Mouse (Mus musculus): ENCODE results near the gene Msrb2.

Msrb2 gene

DNA sequence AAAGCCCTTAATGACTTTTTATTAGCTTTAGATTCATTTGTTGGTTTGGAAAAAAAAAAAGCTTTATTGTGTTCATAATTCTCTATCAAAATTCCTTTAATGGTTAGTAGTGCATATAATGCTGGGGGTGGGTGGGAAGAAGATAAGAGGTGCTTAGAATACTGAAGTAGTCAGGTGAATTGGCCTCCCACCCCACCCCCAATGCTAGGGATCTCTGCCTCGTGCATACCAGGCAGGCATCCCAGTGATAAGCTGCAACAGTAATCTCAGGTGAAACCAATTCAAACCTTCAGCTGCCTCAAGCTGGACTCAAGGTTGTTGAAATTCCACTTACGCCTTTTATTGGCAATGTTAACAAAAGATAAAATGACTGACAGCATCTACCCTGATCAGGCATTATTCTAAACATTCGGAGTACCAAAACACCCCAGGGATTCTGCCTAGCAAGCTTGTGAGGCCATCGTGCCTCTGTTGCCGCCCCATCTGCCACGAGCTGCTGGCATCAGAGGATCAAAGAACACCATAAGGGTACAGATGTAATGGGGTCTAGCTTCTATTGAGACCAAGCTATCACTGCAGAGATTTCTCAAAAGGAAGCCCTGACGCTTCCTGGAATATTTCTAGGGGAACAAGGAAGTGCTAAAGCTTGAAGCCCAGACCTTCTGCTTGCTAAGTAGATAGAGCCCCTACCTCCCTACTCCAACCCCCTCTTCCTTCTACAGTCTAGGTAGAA lies 19.3 kb downstream of the Msrb2 start:
- DNase-seq (ENCODE audit: low spot score in 2 of 2), result no peak

DNA sequence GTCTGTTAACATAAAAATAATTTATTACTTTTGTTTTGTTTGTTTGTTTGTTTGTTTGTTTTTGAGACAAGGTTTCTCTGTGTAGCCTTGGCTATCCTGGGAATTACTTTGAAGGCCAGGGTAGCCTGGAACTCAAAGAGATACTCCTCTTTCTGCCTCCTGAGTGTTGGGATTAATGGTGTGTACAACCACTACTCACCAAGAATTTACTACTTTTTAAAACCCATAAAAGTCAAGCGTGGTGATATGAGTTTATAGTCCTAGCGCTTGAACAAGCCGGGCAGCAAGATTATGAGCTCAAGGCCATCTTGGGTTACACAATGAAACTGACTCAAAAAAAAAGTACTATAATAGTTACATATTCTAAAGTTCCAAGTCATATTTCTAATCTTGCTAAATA lies 20.4 kb downstream of the Msrb2 start:
- no peak for DNase-seq (ENCODE audit: low spot score in 2 of 2)

DNA sequence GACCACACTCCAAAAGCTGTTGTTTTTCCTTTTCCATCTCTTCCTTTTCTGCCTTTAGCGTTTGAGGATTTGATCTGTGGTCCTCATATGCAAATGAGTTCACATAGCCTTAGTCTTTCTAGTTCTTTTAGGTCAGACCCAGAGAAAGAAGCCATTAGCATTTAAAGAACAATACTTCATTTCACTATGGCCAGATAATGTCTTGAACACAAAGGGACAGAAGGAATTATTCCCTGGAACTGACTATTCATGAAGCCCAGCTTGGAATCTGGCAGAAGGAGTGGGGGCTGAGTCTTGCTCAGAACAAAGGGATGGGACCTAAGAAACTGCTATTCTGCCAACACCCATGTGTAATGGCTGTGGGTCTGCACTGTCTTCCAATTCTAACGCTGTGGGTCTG lies 21.6 kb downstream of the Msrb2 start:
- DNase-seq (ENCODE audit: low spot score in 2 of 2), result no peak

DNA sequence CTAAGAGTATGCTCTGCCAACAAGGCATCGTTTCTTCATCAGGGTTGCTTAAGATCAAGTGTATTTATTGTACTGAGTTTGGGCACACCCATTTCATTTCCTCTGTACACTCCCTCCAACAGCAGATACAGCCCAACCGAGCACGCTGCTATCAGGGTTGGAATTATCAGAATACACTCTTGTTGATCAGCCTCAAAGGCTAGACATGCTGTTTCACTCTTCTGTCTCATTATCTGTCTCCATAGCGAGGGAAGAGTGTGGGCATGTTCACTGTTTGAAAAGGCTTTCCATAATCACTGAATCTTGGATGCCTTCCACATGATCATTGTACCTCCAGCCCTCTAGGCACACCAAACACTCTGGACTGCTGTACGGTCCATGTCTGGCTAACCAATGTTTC lies 34.2 kb downstream of the Msrb2 start:
- no peak for DNase-seq (ENCODE audit: low spot score in 2 of 2)

DNA sequence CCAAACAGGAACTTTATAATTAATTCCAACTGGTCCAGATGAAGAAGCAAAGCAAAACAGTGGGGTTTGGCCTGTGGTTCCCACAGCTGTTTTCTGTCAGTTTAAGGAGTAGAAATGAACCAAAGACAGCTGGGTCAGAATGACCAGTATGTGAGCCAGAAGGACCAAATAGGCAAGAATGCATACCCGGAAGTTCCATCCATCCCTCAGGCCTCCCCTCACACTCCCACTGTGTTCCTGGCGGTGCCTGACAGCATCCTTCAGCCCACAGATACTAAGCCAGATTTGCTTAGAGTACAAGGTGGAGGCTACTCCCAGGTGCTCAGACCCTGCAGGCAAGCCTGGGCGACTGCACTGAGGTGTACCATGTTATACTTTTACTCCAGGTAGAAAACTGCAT lies 35.3 kb downstream of the Msrb2 start:
- peak in 1 of 2 experiments; percentile 6 for DNase-seq (ENCODE audit: low spot score in 2 of 2)

DNA sequence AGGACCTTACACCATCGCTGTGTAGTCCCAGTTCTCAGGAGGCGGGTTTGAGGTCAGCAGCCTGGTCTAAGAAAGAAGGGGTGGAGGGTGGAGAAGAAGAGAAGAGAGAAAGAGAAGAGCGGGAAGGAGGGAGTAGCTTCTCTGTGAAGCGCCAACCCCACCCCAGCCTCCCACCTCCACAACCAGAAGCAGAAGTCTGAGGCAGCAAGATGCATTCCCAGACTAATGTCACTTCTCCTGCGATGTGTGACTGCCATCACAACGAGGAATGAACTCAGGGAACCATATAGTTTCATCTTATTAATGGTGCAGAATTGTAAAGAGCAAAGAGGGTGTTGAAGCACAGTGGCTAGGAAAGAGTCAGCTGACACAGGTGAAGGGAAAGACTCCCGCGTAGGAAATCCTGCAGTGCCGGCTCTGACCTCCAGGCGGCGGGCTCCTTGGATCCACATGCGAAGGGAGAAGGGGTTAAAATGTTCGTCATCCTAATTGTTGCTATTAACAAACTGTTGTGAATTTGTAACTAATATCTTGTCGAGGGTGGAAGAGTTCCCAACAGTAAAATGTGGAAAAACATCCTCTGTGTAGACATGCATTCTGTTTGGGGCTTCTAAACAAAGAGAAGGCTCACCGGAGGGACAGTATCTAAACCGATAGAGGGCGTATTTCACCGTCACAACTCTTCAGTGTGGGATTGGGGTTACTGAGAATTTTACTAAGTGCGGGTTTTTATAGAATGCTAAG lies 43.2 kb downstream of the Msrb2 start:
- peak; percentile 15 to 61 for DNase-seq (ENCODE audit: low spot score in 2 of 2)

DNA sequence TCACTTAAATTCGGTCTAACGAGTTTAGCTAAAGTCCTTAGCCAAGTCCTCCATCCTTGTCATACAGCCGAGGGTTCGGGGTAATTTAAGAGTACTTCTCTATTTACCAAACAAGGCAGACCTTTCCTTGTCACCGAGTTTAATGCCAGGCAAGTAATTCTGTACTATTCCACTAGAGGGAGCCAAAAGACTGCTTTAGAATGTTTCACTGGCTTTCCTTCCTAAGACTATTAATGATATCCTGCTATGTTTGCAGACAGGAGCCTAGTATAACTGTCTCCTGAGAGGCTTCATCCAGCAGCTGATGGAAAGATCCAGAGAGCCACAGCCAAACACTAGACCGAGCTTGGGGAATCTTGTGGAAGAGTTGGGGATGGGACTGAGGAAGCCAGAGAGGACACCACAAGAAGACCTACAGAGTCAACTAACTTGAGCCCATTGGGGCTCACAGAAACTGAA lies 43.9 kb downstream of the Msrb2 start:
- peak in 1 of 2 experiments; percentile 3 for DNase-seq (ENCODE audit: low spot score in 2 of 2)

DNA sequence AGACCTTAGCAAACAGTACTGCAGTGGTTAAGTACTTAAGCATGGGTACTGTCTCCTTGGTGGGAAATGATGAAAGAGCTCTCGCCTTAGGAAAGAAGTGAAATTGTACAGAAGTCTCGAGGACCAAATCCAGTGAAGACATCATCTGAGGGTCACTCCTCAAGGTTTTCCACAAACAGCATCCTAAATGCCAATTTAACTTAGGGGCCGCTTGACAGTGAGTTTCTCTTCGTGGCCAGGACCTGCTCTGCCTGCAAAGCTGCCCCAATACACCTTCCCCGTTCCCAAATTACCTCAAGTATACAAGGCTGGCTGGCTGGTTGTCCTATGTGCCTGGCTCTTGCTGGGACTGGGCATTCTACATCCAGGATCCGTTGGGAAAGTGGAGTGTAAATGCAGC lies 44.8 kb downstream of the Msrb2 start:
- no peak for DNase-seq (ENCODE audit: low spot score in 2 of 2)

DNA sequence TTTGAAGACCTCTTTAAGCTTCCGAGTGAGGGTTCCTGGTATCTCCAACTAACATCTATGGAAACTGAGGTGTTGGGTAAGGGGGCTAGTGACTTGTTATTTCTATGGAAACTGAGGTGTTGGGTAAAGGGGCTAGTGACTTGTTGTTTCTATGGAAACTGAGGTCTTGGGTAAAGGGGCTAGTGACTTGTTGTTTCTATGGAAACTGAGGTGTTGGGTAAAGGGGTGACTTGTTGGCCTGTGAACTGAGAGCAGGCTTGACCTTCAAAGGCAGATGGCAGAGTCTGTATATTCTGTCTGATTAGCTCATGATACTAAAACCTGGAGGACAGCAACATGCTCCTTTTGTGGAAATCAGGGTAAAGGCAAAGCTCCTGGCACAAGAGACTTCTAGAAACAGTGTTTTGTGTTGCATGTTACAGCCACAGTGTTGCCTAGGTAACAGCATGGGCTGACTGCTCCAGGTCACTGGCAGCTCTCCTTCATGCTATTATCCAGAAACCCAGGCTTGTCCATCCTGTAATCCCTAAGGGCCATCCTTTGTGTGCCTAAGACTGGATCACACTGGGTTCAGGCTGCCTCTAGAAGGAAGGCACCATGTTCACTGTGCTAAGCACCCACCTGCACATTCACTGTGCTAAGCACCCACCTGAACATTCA lies 48.6 kb downstream of the Msrb2 start:
- DNase-seq (ENCODE audit: low spot score in 2 of 2), result no peak

DNA sequence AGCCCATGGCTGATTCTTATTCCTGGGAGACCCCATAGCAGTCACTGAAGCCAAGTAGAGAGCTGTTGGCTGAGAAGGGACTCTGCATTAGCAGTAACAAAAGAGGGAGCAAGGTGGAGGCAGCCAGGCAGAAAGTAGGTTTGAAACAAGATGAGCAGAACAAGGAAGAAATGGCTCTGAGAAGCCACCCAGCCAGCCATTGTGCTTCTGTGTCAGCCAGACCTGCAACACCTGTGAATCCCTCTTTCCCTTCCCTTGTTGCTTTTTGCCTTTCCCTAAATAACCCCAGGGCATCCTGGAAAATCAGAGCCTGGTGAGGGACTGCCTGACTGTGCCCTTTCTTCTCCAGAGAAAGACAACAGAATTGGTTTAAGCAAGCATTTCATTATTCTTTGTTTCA lies 51.0 kb downstream of the Msrb2 start:
- DNase-seq (ENCODE audit: low spot score in 2 of 2), result no peak

DNA sequence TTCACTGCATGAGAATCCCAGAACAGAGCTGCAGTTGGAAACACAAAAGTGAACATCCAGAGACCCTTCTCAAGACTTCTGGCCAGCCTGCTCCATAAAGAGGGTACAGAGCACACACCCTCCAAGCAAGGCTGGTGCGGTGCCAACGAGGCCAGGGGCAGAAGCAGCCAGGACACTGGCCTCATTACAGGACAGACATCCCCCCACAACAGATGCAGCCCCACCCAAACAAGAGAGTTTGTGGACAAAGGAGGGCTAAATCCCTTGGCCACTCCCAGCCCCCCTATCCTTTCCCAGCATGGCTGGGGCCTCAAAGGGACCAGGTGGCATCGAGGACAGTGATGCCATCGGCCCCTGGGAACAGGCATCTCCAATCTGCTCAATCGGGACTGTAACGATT lies 51.8 kb downstream of the Msrb2 start:
- DNase-seq (ENCODE audit: low spot score in 2 of 2), result no peak

DNA sequence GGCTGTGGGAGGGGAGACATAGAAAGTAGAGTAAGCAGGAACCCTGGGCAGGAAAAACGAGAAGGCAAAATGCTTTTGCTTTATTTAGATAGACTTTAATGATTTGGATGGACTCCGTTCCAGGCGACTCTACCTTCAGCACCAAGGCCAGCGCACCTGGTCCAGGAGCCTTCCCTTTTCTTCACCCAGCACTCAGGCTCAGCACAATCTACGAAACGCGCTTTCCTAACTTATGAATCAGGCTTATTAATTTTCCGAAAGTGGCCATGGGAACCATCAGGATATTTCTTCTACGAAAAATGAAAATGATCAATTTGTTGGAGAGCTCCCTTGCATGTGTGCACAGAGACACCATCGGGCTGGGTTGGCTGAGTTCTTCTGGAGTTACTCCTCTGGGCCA lies 57.8 kb downstream of the Msrb2 start:
- DNase-seq (ENCODE audit: low spot score in 2 of 2), result peak in 1 of 2 experiments; percentile 30

DNA sequence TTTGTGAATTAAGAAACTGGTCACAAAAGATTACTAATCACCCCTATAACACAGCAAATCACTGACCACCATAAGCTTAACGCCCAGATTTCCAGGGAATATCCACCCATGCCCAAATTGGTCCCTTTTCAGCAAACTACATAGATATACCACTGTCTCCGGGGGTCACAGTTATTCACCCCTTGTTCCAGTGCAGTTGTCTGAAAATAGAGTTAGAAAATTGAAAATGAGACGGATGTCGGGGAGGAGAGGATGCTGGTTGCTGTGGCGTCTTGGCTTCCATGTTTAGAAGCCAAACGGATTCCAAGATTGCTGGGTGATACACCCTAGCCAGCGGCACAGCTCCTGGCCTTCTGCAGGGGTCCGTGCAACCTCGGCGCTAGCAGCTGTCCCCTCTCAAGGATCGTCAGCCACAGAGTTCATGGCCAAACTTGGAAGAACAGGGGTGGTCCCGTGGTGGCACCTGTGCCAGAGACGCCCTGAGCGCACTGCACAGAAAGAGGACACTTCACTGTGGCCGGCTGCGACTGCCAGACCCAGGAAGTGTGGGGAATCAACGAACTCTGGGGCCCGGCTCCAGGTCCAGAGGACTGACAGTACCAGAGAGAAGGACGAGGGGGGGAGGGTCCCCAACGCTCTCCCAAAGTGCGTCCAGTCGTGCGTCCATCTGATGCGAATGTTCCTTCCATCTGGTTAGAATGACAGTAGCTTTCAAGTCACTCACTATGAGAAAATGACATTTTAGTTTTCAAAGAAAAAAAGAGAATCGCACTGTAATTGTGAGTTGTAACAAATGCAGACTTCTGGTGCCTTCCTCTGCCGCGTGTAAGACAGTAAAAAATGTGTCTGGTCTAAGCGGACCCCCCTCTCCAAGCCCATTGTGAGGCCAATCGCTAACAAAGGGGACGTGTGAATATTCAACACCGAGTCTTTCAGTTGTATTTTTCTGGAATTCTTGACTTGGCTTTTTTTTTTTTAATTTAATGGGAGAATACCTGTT lies 58.8 kb downstream of the Msrb2 start:
- DNase-seq (ENCODE audit: low spot score in 2 of 2), result no peak

DNA sequence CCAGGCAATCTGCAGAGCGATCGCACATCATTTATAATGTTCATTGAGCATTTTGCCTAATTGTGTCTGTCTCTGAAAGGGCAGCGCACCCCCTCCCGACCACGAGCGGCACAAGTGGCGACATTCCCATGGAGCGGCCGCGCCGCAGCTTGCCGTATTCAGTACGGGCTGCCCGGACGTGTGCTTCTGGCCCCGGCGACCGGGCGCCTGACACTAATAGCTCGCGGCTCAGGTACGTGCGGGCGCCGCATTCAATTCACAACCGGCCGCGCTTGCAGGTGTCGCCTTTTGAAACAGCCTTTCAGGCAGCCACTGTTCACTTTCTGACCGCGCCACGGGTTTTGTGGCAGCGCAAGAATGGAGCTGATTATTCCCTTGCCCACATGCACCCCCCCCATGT lies 59.5 kb downstream of the Msrb2 start:
- DNase-seq (ENCODE audit: low spot score in 2 of 2), result no peak

DNA sequence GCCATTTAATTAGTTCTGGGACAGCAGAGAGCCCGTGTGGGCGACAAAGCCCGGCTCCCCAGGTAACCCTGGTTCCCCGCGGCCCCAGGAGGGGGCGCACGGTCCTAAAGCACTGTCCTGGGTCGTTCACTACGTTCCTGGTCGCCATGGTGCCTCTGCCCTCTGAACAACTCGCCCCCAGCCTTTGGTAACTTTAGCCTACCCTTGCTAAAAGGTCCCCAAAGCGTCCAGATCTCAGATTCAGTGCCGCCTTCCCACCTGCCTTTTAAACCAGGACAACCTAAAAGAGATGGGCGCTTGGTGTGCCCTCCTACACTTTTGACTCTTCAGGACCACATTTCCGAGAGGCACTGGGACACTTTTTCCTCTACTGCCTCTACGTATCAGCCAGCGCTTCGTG lies 59.9 kb downstream of the Msrb2 start:
- no peak for DNase-seq (ENCODE audit: low spot score in 2 of 2)

DNA sequence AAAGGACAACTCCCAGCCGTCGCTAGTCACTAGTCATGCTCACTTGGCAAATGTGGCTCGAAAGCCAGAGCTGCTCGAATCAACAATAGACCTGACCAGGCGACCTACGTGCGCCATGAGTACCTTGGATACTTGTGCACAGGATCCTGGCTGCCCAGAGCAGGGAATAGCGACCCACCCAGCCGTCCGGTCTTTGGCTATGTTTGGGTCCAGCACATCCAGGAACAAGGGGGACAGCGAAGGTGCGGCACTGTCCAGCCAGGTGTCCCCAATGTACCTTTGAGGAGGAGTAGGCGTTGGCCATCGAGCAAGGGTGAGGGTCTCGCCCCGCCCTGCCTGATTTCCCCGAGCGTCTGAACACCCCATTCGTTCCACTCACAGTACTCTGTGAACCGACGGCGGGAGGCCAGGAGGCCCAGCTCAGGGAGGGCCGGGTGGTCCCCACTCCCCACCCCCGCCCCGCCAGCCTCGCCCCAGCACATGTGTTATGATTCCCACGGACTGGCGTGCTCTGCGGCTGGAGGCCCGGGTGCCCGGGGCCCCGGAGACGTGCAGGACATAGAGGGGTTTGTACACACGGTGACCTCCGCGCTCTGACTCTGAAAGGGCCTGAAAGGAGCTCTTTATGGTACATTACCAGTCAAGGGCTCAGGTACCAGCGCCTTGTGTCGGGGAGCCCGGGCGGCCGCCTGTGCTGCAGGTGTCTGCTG lies 60.5 kb downstream of the Msrb2 start:
- DNase-seq (ENCODE audit: low spot score in 2 of 2), result no peak

DNA sequence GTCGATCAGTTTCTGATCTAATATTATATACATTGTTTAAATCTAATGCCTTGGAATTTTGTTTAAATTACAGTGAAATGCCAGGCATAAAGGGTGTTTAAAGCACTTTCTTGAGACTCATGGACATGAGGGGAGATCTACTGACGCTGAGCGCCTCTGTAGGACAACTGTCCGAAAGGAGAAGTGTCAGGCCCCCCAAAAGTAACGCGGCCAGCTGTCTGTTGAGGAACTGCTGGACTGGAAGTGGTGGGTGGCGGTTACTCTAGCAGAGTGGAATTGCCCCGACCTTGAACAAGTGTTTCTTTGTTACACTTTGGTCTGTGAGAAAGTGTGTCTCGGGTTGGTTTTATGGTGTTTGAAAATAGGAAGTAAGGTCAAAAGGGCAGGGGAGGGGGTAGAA lies 73.1 kb downstream of the Msrb2 start:
- no peak for DNase-seq (ENCODE audit: low spot score in 2 of 2)
